Mouse (Mus musculus) brain, adult 2 months (tissue): ENCODE measurements at regions not wholly inside any gene's neighbourhood (a gene's known extent, or its start where the extent isn't known, plus 50 kb on each side); places are given as distances from the start of the nearest gene placed in this dataset.

Experiments
- DNase-seq: peaks from one replicate; pipeline ENCODE4 v3.0.0; 2011; ENCODE audit warnings: low read depth, low spot score

- DNase-seq, result peak; percentile 20
Measured at GRCm38 (mm10) chr1:55807028-55807427, 401.3 kb downstream of the Plcl1 start.

- peak; percentile 29 for DNase-seq
Measured at GRCm38 (mm10) chr1:55808724-55809519, 403.2 kb downstream of the Plcl1 start.

- DNase-seq, result no peak
Measured at GRCm38 (mm10) chr1:55812486-55812885, 406.8 kb downstream of the Plcl1 start.

GRCm38 (mm10) chr1:55820866-55821500 lies 415.3 kb downstream of the Plcl1 start:
- DNase-seq, result no peak

- DNase-seq, result no peak
Measured at GRCm38 (mm10) chr1:55822599-55822998, 416.9 kb downstream of the Plcl1 start.

GRCm38 (mm10) chr1:55827191-55827590 lies 421.5 kb downstream of the Plcl1 start:
- DNase-seq, result no peak

- DNase-seq, result peak; percentile 52
Measured at GRCm38 (mm10) chr1:55835281-55835680, 429.6 kb downstream of the Plcl1 start.

GRCm38 (mm10) chr1:55836750-55837149 lies 431.0 kb downstream of the Plcl1 start:
- no peak for DNase-seq

GRCm38 (mm10) chr1:55837366-55837765 lies 431.6 kb downstream of the Plcl1 start:
- no peak for DNase-seq

- DNase-seq, result peak; percentile 88
Measured at GRCm38 (mm10) chr1:55838168-55838567, 432.4 kb downstream of the Plcl1 start.

GRCm38 (mm10) chr1:55848806-55849205 lies 443.1 kb downstream of the Plcl1 start:
- DNase-seq, result peak; percentile 42

GRCm38 (mm10) chr1:55852354-55852753 lies 446.6 kb downstream of the Plcl1 start:
- no peak for DNase-seq

- no peak for DNase-seq
Measured at GRCm38 (mm10) chr1:55859113-55859512, 453.4 kb downstream of the Plcl1 start.

GRCm38 (mm10) chr1:55863113-55863512 lies 457.4 kb downstream of the Plcl1 start:
- no peak for DNase-seq

- no peak for DNase-seq
Measured at GRCm38 (mm10) chr1:55865274-55865673, 459.6 kb downstream of the Plcl1 start.

GRCm38 (mm10) chr1:55866677-55867076 lies 461.0 kb downstream of the Plcl1 start:
- no peak for DNase-seq

- no peak for DNase-seq
Measured at GRCm38 (mm10) chr1:55873583-55873982, 467.9 kb downstream of the Plcl1 start.

GRCm38 (mm10) chr1:55874143-55874867 lies 468.6 kb downstream of the Plcl1 start:
- peak; percentile 89 for DNase-seq

GRCm38 (mm10) chr1:55874868-55875144 lies 469.1 kb downstream of the Plcl1 start:
- no peak for DNase-seq

- DNase-seq, result no peak
Measured at GRCm38 (mm10) chr1:55884576-55884975, 478.9 kb downstream of the Plcl1 start.

GRCm38 (mm10) chr1:55886383-55887070 lies 480.8 kb downstream of the Plcl1 start:
- DNase-seq, result peak; percentile 72

- no peak for DNase-seq
Measured at GRCm38 (mm10) chr1:55887386-55887785, 481.7 kb downstream of the Plcl1 start.
